Mouse (Mus musculus) limb, embryonic 15.5 days (tissue): ENCODE measurements at regions not wholly inside any gene's neighbourhood (a gene's known extent, or its start where the extent isn't known, plus 50 kb on each side); places are given as distances from the start of the nearest gene placed in this dataset.
"Not testable (repeated sequence)": the region's sequence is repeated elsewhere in the genome, so short reads cannot be mapped to it uniquely, and the experiment has no call there.

ENCODE experiments used
- ATAC-seq: fragments of 200-750 bp; cut with Nextera tagmentation; 2 replicates; pipeline ENCODE4 v1.8.0; 2017; ENCODE audit warnings: low read depth, moderate TSS enrichment; ENCODE audit not compliant: insufficient number of reproducible peaks, low FRiP score, low TSS enrichment
- H3K27ac ChIP-seq: fragments of 300-500 bp; sonication (generic); 2 replicates; pipeline ENCODE4 v1.5.1; 2015; ENCODE audit warnings: moderate library complexity, mild to moderate bottlenecking, inconsistent platforms
- H3K27me3 ChIP-seq: fragments of 300-500 bp; sonication (generic); 2 replicates; pipeline ENCODE4 v1.6.1; 2015; ENCODE audit warnings: inconsistent platforms
- H3K36me3 ChIP-seq: fragments of 300-500 bp; sonication (generic); 2 replicates; pipeline ENCODE4 v1.6.1; 2015; ENCODE audit warnings: inconsistent platforms
- H3K4me1 ChIP-seq: fragments of 300-500 bp; sonication (generic); 2 replicates; pipeline ENCODE4 v1.6.1; 2015; ENCODE audit warnings: inconsistent platforms
- H3K4me2 ChIP-seq: fragments of 300-500 bp; sonication (generic); 2 replicates; pipeline ENCODE4 v1.6.1; 2015; ENCODE audit warnings: mild to moderate bottlenecking, inconsistent platforms
- H3K4me3 ChIP-seq: fragments of 300-500 bp; sonication (generic); 2 replicates; pipeline ENCODE4 v1.5.1; 2015; ENCODE audit warnings: mild to moderate bottlenecking, inconsistent platforms
- H3K9ac ChIP-seq: fragments of 300-500 bp; sonication (generic); 2 replicates; pipeline ENCODE4 v1.6.1; 2015; ENCODE audit warnings: inconsistent platforms
- H3K9me3 ChIP-seq: fragments of 300-500 bp; sonication (generic); 2 replicates; pipeline ENCODE4 v1.6.1; 2016; ENCODE audit warnings: inconsistent platforms
- WGBS: fragments of 180-500 bp; shearing (Covaris S2); methylation state at CpG from one replicate; pipeline ENCODE4 v1.1.7; 2015; 5-methylcytosine and 5-hydroxymethylcytosine counted together

DNA sequence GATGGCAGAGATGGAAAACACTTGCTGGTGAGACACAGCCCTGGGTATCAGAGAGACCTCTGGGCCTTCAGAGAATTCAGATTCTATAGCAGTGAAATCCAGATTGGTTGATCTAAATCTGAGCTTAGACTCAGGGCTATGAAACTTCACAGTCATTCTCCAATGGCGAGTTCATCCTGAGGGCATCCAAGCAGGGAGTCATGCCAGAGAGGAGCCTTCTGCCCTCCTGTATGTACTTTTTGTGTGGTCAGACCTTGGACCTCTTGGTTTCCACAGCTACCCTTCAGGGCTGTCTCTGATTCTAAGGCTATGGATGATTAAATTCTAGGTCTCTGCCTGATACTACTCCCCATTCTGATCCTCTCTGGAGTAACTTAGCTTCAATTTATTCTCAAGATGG lies 122.0 kb upstream of the Mettl15 start:
- H3K27me3 ChIP-seq, result no peaks in the 10 kb centered on the region
- no peak overlapping the region for H3K4me2 ChIP-seq
- H3K27ac ChIP-seq, result no peak overlapping the region
- H3K4me3 ChIP-seq, result no peak overlapping the region
- H3K36me3 ChIP-seq, result no peaks in the 10 kb centered on the region
- H3K4me1 ChIP-seq, result no peaks in the 10 kb centered on the region
- H3K9me3 ChIP-seq, result no peaks in the 10 kb centered on the region
- no peak overlapping the region for H3K9ac ChIP-seq
- WGBS, result 65% methylated on average over 1 of the region's 1 CpGs
- no peak for ATAC-seq

DNA sequence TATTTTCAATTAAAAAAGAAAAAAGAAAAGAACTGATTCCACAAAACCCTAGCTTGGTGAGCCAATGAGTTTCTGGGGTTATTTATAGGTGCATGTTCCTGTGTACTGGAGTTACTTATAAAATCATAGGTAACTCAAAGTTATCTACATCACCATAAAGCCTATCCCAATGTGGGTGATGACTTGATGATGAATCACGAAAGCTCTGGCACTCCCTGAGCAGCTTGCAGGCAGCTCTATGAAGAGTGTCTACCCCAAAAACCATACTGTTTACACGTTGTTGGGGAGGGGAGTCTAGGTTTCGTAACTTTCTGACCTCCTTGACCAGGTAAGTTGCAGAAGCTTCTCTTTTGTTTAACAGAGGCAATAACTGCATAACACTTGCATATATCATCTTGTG lies 123.7 kb upstream of the Mettl15 start:
- no peak overlapping the region for H3K4me2 ChIP-seq

DNA sequence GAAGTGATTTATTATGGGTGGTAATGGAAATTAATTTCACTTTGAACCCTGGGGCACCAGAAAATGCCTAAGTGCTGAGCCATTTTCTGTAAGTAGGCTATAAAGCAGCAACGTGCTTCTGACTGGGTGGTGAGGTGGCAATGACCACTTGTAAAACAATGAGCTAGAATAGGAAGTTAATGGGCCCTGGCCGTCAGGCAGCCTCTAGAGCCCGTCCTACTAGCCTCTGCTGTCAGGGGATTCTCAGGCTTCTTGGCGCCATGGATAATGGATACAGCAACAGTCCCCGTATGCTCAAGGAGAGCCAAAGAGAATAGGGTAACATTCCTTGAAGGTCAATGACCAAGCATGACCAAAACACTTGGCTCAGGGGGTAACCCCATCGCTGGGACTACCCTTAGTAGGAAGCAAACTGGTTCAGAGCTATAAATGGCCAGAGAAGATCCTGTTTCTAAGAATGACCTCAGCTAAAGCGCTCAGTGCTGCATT lies 126.1 kb upstream of the Mettl15 start:
- ATAC-seq, result no peak
- no peaks in the 10 kb centered on the region for H3K9me3 ChIP-seq
- no peak overlapping the region for H3K4me3 ChIP-seq
- WGBS, result 42% methylated on average over 7 of the region's 7 CpGs
- H3K4me1 ChIP-seq, result no peaks in the 10 kb centered on the region
- no peak overlapping the region for H3K4me2 ChIP-seq
- no peaks in the 10 kb centered on the region for H3K27me3 ChIP-seq
- no peaks in the 10 kb centered on the region for H3K36me3 ChIP-seq
- H3K9ac ChIP-seq, result no peak overlapping the region
- no peak overlapping the region for H3K27ac ChIP-seq

More for the DNA sequence above, 123.7 kb upstream of the Mettl15 start:
- ATAC-seq, result no peak
- H3K4me1 ChIP-seq, result no peaks in the 10 kb centered on the region
- no peak overlapping the region for H3K9ac ChIP-seq
- H3K9me3 ChIP-seq, result no peaks in the 10 kb centered on the region
- WGBS, result 71% methylated on average over 3 of the region's 3 CpGs
- H3K4me3 ChIP-seq, result no peak overlapping the region
- no peak overlapping the region for H3K27ac ChIP-seq
- H3K36me3 ChIP-seq, result no peaks in the 10 kb centered on the region
- H3K27me3 ChIP-seq, result no peaks in the 10 kb centered on the region

DNA sequence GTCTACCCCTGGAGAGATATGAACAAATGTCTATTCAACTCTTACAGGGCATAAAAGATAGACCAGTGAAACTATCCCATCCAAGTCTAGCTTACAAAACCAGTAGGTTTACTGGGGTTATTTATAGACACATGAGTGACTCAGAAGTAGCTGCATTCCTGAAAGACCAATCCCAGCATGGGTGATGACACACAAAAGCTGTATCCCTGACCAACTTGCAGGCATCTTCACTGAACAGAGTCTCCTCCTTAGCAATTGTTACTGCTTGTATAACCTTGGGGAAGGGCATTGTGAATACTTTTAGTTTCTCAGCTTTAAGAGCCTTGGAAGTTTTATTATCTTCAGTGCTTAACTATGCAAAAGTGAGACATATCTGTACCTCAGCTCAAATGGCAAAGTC lies 139.6 kb upstream of the Mettl15 start:
- Histone ChIP-seq H3K27ac (no peak overlapping the region), H3K9ac (no peak overlapping the region), H3K4me1 (no peaks in the 10 kb centered on the region), H3K4me2 (no peak overlapping the region), H3K36me3 (no peaks in the 10 kb centered on the region), H3K27me3 (no peaks in the 10 kb centered on the region), H3K4me3 (no peak overlapping the region), H3K9me3 (no peaks in the 10 kb centered on the region)
- ATAC-seq, result no peak

DNA sequence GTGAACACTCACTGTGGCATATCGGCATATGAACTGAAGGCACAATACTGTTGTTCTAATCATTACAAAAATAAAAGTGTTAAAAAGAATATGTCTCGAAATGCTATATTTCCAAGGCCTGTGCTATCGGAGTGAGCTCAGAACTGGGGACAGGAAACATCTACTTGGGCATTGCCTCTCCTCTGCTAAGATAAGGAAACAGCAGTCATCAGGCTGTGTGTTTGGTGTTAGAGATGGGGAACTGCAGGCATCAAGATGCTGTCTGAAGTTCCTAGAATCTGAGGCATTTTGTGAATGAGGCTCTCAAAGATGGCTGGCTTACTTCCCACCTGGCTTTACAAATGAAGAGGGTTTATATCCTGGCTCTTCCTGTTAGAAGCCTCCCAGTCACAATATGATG lies 150.6 kb upstream of the Mettl15 start:
- no peak overlapping the region for H3K4me2 ChIP-seq
- no peak overlapping the region for H3K4me3 ChIP-seq
- H3K4me1 ChIP-seq, result no peaks in the 10 kb centered on the region
- H3K27ac ChIP-seq, result no peak overlapping the region
- 95% methylated on average over 3 of the region's 3 CpGs for WGBS
- no peaks in the 10 kb centered on the region for H3K9me3 ChIP-seq
- no peak for ATAC-seq
- no peaks in the 10 kb centered on the region for H3K36me3 ChIP-seq
- no peaks in the 10 kb centered on the region for H3K27me3 ChIP-seq
- no peak overlapping the region for H3K9ac ChIP-seq

DNA sequence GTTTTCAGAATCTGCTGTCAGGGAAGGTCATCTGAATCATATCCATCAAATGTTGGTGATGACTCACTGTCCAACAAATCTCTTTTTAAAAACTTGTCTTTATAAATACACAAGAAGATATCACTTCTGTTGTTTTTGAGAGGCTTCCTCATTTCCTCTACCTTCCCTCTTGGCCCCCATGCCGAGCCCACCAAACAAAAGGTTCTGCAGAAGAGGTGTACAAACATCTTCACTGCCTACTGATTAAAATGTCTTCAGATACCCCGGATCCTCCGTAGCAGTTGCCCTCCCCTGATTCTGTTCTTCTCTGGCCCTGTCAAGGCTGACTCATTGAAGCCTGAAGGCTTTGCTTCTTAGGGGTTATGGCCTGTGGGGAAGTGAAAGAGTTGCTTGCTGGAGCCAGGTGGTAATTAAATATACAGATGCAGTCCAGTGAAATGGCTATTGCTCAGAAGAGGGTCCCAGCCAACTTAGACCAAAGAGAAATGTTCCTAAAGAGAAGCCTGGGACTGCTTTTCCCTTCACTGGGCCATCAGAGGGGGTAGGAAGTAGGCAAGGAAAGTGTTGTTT lies 162.1 kb upstream of the Mettl15 start:
- Histone ChIP-seq H3K9ac (no peak overlapping the region), H3K36me3 (no peaks in the 10 kb centered on the region), H3K4me3 (no peak overlapping the region), H3K27ac (no peak overlapping the region), H3K4me2 (no peak overlapping the region), H3K9me3 (no peaks in the 10 kb centered on the region), H3K4me1 (no peaks in the 10 kb centered on the region), H3K27me3 (no peaks in the 10 kb centered on the region)
- 74% methylated on average over 3 of the region's 3 CpGs for WGBS
- no peak for ATAC-seq

DNA sequence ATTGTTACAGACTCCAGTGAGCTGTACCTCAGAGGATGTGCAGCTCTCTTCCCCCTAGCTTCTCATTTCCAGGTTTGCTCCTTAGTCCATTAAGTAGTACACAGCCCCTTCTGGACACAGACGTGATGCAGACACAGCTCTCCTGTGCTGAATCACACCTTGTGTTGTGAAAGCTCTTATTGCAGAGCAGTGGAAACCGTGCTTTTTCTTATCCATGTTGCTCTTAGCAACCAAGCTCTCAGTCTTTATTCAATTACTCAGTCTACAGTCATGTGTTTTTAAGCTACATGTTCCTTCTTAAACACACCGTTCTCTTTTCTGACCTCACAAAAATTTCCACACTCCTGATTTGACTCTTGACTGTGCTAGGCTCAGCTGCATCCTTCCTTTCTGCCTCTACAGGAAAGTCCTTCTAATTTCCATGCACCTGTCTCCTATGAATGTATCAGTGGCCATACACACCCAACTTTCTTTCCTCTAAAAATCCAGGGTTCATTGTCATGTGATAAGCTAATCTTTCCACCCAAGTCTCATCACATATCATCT lies 163.0 kb upstream of the Mettl15 start:
- Histone ChIP-seq H3K4me3 (no peak overlapping the region), H3K9me3 (no peaks in the 10 kb centered on the region), H3K27me3 (no peaks in the 10 kb centered on the region), H3K27ac (no peak overlapping the region), H3K4me1 (no peaks in the 10 kb centered on the region), H3K4me2 (no peak overlapping the region), H3K36me3 (no peaks in the 10 kb centered on the region), H3K9ac (no peak overlapping the region)
- no peak for ATAC-seq
- WGBS, result 63% methylated on average over 3 of the region's 3 CpGs

DNA sequence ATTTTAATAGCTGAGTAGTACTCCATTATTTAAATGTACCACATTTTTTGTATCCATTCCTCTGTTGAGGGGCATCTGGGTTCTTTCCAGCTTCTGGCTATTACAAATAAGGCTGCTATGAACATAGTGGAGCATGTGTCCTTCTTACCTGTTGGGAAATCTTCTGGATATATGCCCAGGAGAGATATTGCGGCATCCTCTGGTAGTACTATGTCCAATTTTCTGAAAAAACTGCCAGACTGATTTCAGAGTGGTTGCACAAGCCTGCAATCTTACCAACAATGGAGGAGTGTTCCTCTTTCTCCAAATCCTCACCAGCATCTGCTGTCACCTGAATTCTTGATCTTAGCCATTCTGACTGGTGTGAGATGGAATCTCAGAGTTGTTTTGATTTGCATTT lies 181.7 kb upstream of the Mettl15 start:
- H3K9ac ChIP-seq, H3K4me3 ChIP-seq, H3K27ac ChIP-seq, H3K27me3 ChIP-seq, H3K36me3 ChIP-seq, H3K4me2 ChIP-seq, ATAC-seq, H3K9me3 ChIP-seq, H3K4me1 ChIP-seq: not testable (repeated sequence)
- 93% methylated on average over 1 of the region's 1 CpGs for WGBS

DNA sequence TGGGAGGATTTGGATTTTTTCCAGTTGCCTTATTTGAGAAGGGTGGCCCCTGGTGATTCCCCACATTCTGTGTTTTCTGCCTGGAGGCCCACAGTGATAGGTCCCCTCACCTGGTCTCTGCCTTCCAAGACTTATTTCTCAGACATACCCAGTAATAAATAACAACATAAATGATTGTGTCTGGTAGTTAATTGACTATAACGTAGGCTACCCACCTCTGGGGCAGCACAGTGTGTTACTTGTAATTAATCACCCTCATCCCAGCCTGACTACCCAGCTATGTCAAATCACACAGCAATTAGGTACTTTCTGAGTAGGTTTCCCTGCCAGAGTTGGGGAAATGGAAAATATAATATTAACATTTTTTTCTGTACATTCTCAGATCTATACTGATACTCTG lies 190.2 kb upstream of the Bdnf start:
- no peak for ATAC-seq
- no peak overlapping the region for H3K27ac ChIP-seq
- no peaks in the 10 kb centered on the region for H3K27me3 ChIP-seq
- H3K9ac ChIP-seq, result no peak overlapping the region
- H3K4me3 ChIP-seq, result no peak overlapping the region
- no peaks in the 10 kb centered on the region for H3K4me1 ChIP-seq
- H3K9me3 ChIP-seq, result no peaks in the 10 kb centered on the region
- 9% methylated on average over 1 of the region's 1 CpGs for WGBS
- no peaks in the 10 kb centered on the region for H3K36me3 ChIP-seq
- no peak overlapping the region for H3K4me2 ChIP-seq

DNA sequence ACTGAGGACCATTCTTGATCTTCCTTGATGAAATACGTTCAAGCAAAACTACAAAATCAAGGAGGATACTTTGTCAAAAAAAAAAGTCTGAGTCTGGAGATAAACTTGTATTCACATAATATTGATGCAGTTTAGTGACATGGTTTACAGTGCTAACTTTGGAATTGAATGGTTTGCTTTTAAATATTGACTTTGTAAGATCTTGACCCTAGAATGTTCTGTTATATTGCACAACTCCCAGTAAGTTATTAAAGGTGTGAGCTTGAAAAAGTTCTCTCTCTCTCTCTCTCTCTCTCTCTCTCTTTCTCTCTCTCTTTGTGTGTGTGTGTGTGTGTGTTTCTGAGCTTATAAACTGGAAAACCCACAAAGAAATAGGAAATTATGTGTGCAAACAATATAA lies 186.9 kb upstream of the Bdnf start:
- Histone ChIP-seq H3K36me3 (no peaks in the 10 kb centered on the region), H3K4me2 (no peak overlapping the region), H3K27me3 (no peaks in the 10 kb centered on the region), H3K27ac (no peak overlapping the region), H3K4me1 (no peaks in the 10 kb centered on the region), H3K9ac (no peak overlapping the region), H3K4me3 (no peak overlapping the region), H3K9me3 (no peaks in the 10 kb centered on the region)
- WGBS, result 76% methylated on average over 1 of the region's 1 CpGs
- no peak for ATAC-seq

DNA sequence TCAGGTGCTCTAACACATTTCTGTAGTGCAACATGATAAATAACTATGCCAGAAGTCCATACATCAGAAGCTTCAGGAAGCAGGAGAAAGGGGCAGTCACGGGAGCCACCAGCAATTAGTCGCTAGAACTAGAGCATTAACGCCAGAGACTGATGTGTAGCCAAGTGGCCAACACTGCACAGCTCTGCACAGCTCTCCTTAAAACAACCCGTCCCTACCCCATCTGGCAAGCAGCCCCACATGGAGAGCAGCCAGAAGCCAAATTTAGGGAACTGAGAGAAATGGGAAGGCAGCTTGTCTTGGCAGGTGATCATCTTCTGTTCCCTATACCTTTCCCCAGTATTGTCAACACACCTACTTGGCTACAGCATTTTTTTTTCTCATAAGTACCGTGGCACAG lies 172.3 kb upstream of the Bdnf start:
- Histone ChIP-seq H3K27me3 (no peaks in the 10 kb centered on the region), H3K9ac (no peak overlapping the region), H3K36me3 (no peaks in the 10 kb centered on the region), H3K4me2 (no peak overlapping the region), H3K4me1 (peaks cover 4% of the 10 kb centered on the region; the same call in 1 of the 2 replicates), H3K9me3 (no peaks in the 10 kb centered on the region), H3K27ac (no peak overlapping the region), H3K4me3 (no peak overlapping the region)
- no peak for ATAC-seq
- 35% methylated on average over 5 of the region's 5 CpGs for WGBS

DNA sequence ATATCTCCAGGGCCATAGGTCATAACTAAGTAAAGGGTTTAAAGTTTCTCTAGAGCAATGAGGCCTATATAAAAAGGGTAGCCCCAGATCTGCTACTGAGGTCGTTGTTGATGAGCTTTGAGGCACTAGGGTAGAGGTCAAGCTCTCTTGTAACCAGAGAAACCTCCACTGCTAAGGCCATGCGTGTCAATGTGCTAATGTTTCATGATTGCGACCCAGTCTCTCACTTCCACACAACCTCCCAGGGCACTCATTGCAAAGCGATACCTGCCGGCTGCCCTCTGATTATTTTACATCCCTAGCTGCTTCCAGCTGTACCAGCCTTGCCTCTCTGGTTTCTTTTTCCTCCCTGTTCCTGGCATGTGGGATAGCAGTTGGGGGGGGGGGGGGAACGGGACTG lies 169.6 kb upstream of the Bdnf start:
- no peak overlapping the region for H3K4me2 ChIP-seq
- ATAC-seq, result no peak
- no peak overlapping the region for H3K27ac ChIP-seq
- no peaks in the 10 kb centered on the region for H3K27me3 ChIP-seq
- 53% methylated on average over 6 of the region's 6 CpGs for whole genome bisulfite sequencing
- peaks cover 4% of the 10 kb centered on the region; the same call in 1 of the 2 replicates for H3K4me1 ChIP-seq
- H3K9me3 ChIP-seq, result no peaks in the 10 kb centered on the region
- no peaks in the 10 kb centered on the region for H3K36me3 ChIP-seq
- H3K9ac ChIP-seq, result no peak overlapping the region
- no peak overlapping the region for H3K4me3 ChIP-seq
